Mouse (Mus musculus) midbrain, embryonic 13.5 days (tissue): ENCODE results near the gene D6Ertd527e. TPM values are rescaled to one million over a fixed set of nuclear protein-coding genes. Genes with fewer than 3 reads are reported as not detected.

Source experiments
- ATAC-seq: fragments of 200-750 bp; cut with Nextera tagmentation; 2 replicates; pipeline ENCODE4 v1.8.0; 2017; ENCODE audit warnings: mild to moderate bottlenecking, moderate TSS enrichment, moderate library complexity
- H3K27ac ChIP-seq: fragments of 300-500 bp; sonication (generic); 2 replicates; pipeline ENCODE4 v1.5.1; 2015; ENCODE audit warnings: inconsistent platforms, mild to moderate bottlenecking, moderate library complexity
- H3K27me3 ChIP-seq: fragments of 300-500 bp; sonication (generic); 2 replicates; pipeline ENCODE4 v1.6.1; 2015; ENCODE audit warnings: mild to moderate bottlenecking, inconsistent platforms
- H3K36me3 ChIP-seq: fragments of 300-500 bp; sonication (generic); 2 replicates; pipeline ENCODE4 v1.6.1; 2015; ENCODE audit warnings: mild to moderate bottlenecking, inconsistent platforms
- H3K4me1 ChIP-seq: fragments of 300-500 bp; sonication (generic); replicated peaks from 2 replicates; pipeline ENCODE4 v1.6.1; 2015; ENCODE audit warnings: inconsistent platforms
- H3K4me2 ChIP-seq: fragments of 300-500 bp; sonication (generic); replicated peaks from 2 replicates; pipeline ENCODE4 v1.6.1; 2015; ENCODE audit warnings: moderate library complexity, mild to moderate bottlenecking, inconsistent platforms
- H3K4me3 ChIP-seq: fragments of 300-500 bp; sonication (generic); replicated peaks from 2 replicates; pipeline ENCODE4 v1.5.1; 2015; ENCODE audit warnings: mild to moderate bottlenecking, inconsistent platforms
- H3K9ac ChIP-seq: fragments of 300-500 bp; sonication (generic); replicated peaks from 2 replicates; pipeline ENCODE4 v1.6.1; 2015; ENCODE audit warnings: mild to moderate bottlenecking, inconsistent platforms
- H3K9me3 ChIP-seq: fragments of 300-500 bp; sonication (generic); 2 replicates; pipeline ENCODE4 v1.6.1; 2016; ENCODE audit warnings: mild to moderate bottlenecking, inconsistent platforms
- WGBS: fragments of 180-500 bp; shearing (Covaris S2); methylation state at CpG from one replicate; pipeline ENCODE4 v1.1.7; 2015; 5-methylcytosine and 5-hydroxymethylcytosine counted together
- polyA plus RNA-seq: library from polyadenylated mRNA; unstranded; fragments of >200 nt; fragmentation: Nextera tagmentation; extraction: Ambion mirVana; gene quantifications from 2 replicates; pipeline ENCODE4 v1.2.1, GENCODE M21; 2015

Gene D6Ertd527e
- polyA plus RNA-seq: 0.12 and 0.16 TPM in 2 replicates

DNA sequence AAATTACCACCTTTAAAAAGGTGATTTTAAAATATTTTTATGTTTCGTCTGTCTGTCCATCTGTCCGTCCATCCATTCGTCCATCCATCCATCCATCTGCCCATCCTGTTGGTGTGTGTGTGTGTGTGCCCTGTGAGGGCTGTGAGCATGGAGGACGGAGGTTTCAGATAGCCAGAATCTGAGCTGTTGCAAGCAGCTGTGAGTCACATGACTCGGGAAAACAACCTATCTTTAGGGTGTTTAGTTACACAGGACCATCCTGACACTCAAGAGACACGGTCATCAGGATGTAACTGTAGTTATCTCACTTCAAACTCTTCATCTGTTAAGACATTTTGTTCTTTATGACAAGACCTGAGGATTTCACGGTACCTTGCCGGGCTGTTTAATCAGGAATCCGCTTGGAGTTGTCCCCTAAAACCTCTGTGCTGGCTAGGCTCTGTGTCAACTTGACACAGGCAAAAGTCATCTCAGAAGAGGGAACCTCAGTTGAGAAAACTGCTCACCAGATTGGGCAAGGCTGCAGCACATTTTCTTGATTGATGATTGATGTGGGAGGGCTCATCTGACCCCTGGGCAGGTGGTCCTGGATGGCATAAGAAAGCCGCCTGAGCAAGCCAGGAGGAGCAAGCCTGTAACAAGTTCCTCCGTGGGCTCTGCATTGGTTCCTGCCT is at the start of gene D6Ertd527e:
Gene D6Ertd527e, plus strand, starts transcription at position 624 of the 674 bp plus-strand sequence.
- whole genome bisulfite sequencing: 87% methylated on average over 11 of the region's 11 CpGs
- Histone ChIP-seq H3K9me3 (no peaks in the 10 kb centered on the region), H3K9ac (no peak within 1 kb of the TSS), H3K36me3 (no peaks in the 10 kb centered on the region), H3K4me3 (no peak within 1 kb of the TSS), H3K27ac (no peak within 1 kb of the TSS), H3K4me2 (no peak within 1 kb of the TSS), H3K27me3 (no peaks in the 10 kb centered on the region), H3K4me1 (peaks cover 5% of the 10 kb centered on the region; the same call in 1 of the 2 replicates)
- no peak for ATAC-seq

DNA sequence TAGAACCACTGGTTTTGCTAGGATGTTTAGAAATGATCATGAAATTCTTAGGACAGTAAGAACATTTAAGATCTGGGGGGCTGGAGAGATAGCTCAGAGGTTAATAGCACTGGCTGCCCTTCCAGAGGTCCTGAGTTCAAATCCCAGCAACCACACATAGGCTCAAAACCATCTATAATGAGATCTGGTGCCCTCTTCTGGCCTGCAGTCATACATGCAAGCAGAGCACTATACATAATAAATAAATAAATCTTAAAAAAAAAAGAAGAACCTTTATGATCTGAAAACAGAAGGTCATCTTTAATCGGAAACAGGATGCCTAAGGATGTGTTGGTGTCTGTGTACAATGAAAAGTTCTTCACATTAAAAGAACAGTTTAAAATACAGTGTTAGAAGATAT is 44.8 kb upstream of the D6Ertd527e start:
- H3K9me3 ChIP-seq: no peaks in the 10 kb centered on the region
- no peak for ATAC-seq
- 100% methylated on average over 1 of the region's 1 CpGs for WGBS
- peaks cover 81% of the 10 kb centered on the region for H3K36me3 ChIP-seq
- no peaks in the 10 kb centered on the region for H3K4me1 ChIP-seq
- no peak overlapping the region for H3K9ac ChIP-seq
- no peaks in the 10 kb centered on the region for H3K27me3 ChIP-seq
- H3K4me3 ChIP-seq: no peak overlapping the region
- H3K27ac ChIP-seq: no peak overlapping the region
- no peak overlapping the region for H3K4me2 ChIP-seq

DNA sequence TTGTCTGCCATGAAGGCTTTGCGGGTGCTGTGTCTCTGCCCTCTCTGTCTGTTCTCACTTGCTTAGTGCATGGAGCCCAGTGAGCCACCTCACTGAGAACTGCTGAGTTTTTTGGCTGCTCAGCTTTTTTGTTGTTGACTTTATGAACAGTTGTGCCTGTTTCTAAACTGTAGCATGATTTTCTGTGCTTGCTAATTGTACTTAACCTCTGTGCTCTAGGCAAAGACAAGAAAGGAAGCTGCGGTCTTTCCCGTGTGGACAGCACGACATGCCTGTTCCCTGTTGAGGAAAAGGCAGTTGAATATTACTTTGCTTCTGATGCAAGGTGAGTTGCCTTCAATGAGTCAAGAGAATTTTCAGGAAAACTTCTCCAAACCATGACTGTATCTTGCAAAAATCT is 41.0 kb upstream of the D6Ertd527e start:
- no peak overlapping the region for H3K27ac ChIP-seq
- H3K4me3 ChIP-seq: no peak overlapping the region
- H3K27me3 ChIP-seq: no peaks in the 10 kb centered on the region
- H3K4me1 ChIP-seq: no peaks in the 10 kb centered on the region
- H3K4me2 ChIP-seq: no peak overlapping the region
- H3K9me3 ChIP-seq: no peaks in the 10 kb centered on the region
- H3K36me3 ChIP-seq: peaks cover 80% of the 10 kb centered on the region
- no peak for ATAC-seq
- H3K9ac ChIP-seq: no peak overlapping the region
- WGBS: 94% methylated on average over 4 of the region's 4 CpGs

DNA sequence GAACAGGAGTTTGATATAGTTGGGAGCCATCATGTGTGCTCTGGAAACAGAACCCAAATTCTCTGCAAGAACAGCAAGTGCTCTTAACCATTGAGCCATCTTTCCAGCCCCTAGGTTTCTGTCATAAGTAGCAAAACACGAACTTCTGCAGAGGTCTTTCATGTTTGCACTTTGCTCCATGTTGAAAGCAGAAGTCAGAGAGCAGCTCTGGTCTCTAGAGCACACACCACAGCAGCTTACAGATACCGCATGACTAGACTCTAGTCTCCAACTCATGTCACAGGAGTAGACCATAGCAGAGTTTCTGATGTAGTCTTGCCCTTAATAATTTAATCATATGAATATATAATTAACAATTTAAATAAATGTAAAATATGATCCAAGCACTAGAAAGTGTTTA is 36.3 kb upstream of the D6Ertd527e start:
- Histone ChIP-seq H3K36me3 (peaks cover 78% of the 10 kb centered on the region), H3K4me3 (no peak overlapping the region), H3K9me3 (no peaks in the 10 kb centered on the region), H3K4me1 (no peaks in the 10 kb centered on the region), H3K9ac (no peak overlapping the region), H3K27me3 (no peaks in the 10 kb centered on the region), H3K27ac (no peak overlapping the region), H3K4me2 (no peak overlapping the region)
- WGBS: 89% methylated on average over 2 of the region's 2 CpGs
- no peak for ATAC-seq

DNA sequence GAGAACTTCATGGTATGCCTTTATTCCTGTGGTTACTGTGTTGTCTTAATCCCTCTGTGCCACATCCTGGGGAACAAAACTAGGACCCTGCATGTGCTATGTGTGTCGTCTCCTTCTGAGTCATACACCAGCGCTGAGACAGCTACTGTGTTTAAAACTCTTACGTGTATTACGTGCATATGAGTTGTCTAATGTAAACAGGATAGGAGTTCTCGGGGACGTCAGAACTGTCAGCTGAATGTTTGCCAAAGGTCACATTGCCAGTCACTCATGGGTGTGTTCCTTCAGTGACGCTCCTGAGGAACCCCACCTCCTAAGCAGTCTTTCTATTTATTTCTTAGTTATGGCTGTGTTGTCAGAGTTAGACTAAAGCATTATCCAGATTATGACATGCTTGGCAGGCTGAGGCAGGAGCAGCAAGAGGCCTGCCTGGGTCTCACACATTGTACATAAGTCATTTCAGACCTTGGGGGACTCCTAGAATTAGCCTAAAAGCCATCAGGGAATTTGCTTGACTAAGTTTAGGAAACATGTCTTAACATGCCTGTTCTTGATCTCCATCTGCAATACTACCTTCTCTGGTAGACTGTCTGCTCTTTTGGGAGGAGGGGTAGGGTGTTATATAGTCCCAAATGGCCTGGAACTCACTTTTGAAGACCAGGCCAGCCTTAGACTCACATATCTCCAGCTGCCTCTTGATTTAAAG is 35.2 kb upstream of the D6Ertd527e start:
- no peak for ATAC-seq
- Histone ChIP-seq H3K4me3 (no peak overlapping the region), H3K9me3 (no peaks in the 10 kb centered on the region), H3K27me3 (no peaks in the 10 kb centered on the region), H3K4me1 (no peaks in the 10 kb centered on the region), H3K36me3 (peaks cover 78% of the 10 kb centered on the region), H3K4me2 (no peak overlapping the region), H3K9ac (no peak overlapping the region), H3K27ac (no peak overlapping the region)
- WGBS: 94% methylated on average over 7 of the region's 7 CpGs

DNA sequence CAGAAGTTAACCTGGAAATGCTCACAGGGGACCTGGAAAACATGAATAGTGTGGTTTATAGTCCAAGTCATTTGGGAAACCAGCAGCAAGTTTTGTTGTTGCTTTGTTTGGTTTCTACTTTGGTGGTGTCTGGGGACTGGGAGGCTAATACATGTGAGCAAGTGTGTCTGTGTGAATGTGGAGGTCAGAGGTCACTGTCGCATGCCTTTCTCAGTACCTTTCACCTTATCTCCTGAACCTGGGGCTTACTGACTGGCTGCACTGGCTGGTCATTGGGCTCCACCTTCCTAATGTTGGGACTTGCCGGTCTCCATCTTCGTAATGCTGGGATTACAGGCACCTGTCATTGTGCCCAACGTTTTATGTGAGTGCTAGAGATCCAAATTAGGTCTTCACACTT is 33.9 kb upstream of the D6Ertd527e start:
- Histone ChIP-seq H3K4me2 (no peak overlapping the region), H3K27me3 (no peaks in the 10 kb centered on the region), H3K36me3 (peaks cover 67% of the 10 kb centered on the region), H3K9me3 (no peaks in the 10 kb centered on the region), H3K27ac (no peak overlapping the region), H3K9ac (no peak overlapping the region), H3K4me1 (no peaks in the 10 kb centered on the region), H3K4me3 (no peak overlapping the region)
- 93% methylated on average over 4 of the region's 4 CpGs for WGBS
- ATAC-seq: no peak

DNA sequence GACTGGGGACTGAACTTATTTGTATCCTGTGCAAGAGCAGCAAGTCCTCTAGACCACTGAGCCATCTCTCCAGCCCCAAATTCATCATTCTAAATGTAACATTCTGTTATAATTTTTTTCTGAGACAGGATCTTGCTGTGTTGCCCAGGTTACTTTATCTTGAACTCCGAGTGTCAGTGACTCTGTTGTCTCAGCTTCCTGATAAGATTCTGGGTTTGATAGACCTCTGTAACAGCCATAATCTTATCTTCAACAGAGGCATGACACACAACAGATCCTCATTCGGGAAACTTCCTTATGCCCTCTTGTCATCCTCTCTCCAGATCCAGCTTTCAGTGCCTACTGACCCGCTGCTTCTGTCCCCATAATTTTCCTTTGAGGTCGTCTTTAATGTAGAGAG is 31.8 kb upstream of the D6Ertd527e start:
- no peak for ATAC-seq
- H3K4me1 ChIP-seq: no peaks in the 10 kb centered on the region
- H3K4me3 ChIP-seq: no peak overlapping the region
- H3K9me3 ChIP-seq: no peaks in the 10 kb centered on the region
- H3K4me2 ChIP-seq: no peak overlapping the region
- WGBS: 91% methylated on average over 4 of the region's 4 CpGs
- no peak overlapping the region for H3K27ac ChIP-seq
- peaks cover 61% of the 10 kb centered on the region for H3K36me3 ChIP-seq
- no peak overlapping the region for H3K9ac ChIP-seq
- H3K27me3 ChIP-seq: no peaks in the 10 kb centered on the region

DNA sequence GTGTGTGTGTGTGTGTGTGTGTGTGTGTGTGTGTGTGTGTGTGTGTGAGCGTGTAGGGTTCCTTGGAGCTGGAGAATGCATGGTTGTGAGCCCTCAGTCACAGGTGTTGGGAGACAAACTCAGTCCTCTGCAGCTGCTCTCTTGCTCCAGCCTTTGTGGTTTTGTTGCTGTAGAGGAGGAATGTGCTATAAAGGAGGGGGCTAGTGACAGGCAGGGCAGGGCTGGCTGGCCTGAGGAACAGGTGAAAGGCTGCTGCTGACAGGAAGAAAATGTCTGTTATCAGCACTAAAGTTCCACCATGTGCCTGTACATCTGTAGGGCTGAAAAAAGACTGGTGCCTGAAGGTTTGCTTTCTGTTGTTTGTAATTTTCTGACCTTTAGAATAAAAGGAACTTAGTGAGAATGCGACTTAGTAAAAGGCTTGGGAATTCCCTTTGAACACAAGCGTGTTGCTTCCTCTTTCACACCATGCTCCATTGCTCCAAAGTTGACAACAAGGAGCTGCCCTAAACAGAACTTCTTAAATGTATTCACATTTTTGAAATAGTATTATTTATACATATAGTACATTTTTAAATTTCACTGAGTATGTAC is 29.4 kb upstream of the D6Ertd527e start:
- WGBS: 85% methylated on average over 3 of the region's 3 CpGs
- Histone ChIP-seq H3K9ac (no peak overlapping the region), H3K27me3 (no peaks in the 10 kb centered on the region), H3K27ac (no peak overlapping the region), H3K36me3 (peaks cover 52% of the 10 kb centered on the region), H3K4me3 (no peak overlapping the region), H3K9me3 (no peaks in the 10 kb centered on the region), H3K4me1 (no peaks in the 10 kb centered on the region), H3K4me2 (no peak overlapping the region)
- no peak for ATAC-seq

DNA sequence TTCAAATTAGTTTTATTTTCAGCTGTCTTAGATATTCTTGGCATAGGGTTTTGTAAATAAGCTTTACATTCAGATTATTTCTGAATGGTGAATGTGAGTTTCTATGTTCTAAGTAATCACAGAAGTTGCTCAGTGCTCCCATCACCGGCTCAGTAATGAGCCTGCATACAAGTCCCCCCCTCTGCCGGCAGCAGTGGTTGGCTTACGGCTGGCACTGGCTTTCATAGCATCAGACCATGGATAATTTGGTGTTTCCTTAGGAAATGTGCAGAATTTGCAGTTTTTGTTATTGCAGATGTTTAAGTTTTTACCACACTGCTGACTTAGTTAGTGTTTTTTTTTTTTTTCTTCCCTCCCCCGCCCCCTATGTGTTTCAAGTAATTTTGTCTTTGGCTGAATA is 25.1 kb upstream of the D6Ertd527e start:
- H3K36me3 ChIP-seq: peaks cover 60% of the 10 kb centered on the region

DNA sequence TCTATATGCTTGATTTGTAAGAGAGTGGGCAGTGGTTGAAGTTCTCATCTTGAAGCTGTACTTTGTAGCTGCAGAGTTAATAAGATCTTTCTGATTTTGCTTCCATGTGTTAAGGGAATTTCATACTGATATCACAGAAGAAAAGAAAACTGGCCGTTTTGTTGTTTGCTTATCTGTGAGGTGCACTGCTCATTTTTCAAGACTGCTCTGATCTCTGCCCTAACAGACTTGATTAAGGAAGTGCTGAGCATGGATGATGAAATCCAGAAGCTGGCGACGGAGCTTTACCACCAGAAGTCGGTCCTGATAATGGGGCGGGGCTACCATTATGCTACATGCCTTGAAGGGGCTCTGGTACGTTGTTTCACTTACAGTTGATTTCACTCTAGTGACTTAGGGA is 19.5 kb upstream of the D6Ertd527e start:
- H3K27me3 ChIP-seq: no peaks in the 10 kb centered on the region
- H3K27ac ChIP-seq: no peak overlapping the region
- no peaks in the 10 kb centered on the region for H3K4me1 ChIP-seq
- no peak for ATAC-seq
- H3K4me3 ChIP-seq: no peak overlapping the region
- peaks cover 88% of the 10 kb centered on the region for H3K36me3 ChIP-seq
- WGBS: 91% methylated on average over 6 of the region's 6 CpGs
- H3K9me3 ChIP-seq: no peaks in the 10 kb centered on the region
- H3K9ac ChIP-seq: no peak overlapping the region
- H3K4me2 ChIP-seq: no peak overlapping the region

More for the DNA sequence above, 25.1 kb upstream of the D6Ertd527e start:
- Histone ChIP-seq H3K27ac (no peak overlapping the region), H3K9ac (no peak overlapping the region), H3K4me3 (no peak overlapping the region), H3K27me3 (no peaks in the 10 kb centered on the region), H3K4me2 (no peak overlapping the region), H3K9me3 (no peaks in the 10 kb centered on the region), H3K4me1 (no peaks in the 10 kb centered on the region)
- 89% methylated on average over 4 of the region's 4 CpGs for WGBS
- no peak for ATAC-seq

DNA sequence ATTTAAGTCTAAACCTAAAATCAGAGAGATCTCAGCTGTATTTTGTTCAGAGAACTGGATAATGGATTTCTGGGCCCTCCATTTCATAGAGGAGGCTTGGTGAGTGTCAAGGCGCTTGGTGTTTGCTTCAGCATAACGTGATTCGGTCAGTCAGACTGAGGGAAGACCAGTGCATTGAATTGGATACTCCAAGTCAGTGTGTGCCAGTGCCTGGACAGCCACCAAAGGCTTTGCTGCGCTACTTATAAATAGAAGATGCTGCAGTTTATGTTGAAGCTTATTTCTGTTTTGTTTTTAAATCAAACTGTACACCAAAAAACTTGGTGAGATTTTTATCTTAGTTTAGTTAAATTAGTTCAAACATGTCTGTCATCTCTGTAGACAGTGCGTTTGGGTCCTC is 16.2 kb upstream of the D6Ertd527e start:
- ATAC-seq: no peak
- Histone ChIP-seq H3K9ac (no peak overlapping the region), H3K4me3 (no peak overlapping the region), H3K27me3 (no peaks in the 10 kb centered on the region), H3K9me3 (no peaks in the 10 kb centered on the region), H3K27ac (no peak overlapping the region), H3K4me1 (no peaks in the 10 kb centered on the region), H3K4me2 (no peak overlapping the region), H3K36me3 (peaks cover 69% of the 10 kb centered on the region)
- WGBS: 90% methylated on average over 5 of the region's 5 CpGs

DNA sequence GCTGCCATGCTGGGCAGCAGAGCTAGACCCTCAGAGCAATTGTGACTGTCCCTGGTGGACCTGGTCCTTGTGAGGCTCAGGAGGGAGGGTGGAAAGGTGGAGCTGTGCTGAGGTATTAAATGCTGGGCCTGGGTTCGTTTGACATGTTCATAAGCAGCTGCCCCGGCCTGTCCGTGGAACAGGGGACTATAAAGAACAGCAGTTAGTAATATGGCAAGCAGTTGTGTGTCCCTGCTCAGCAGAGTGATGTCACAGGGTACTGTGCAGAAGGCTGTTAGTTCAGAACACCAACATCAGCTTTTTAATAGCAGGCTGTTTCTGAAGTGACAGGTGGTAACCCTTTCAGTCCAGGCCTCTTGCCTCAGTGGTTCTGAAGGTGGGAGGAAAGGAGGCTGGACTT is 13.7 kb upstream of the D6Ertd527e start:
- H3K9ac ChIP-seq: no peak overlapping the region
- no peak overlapping the region for H3K4me3 ChIP-seq
- H3K27ac ChIP-seq: no peak overlapping the region
- H3K27me3 ChIP-seq: no peaks in the 10 kb centered on the region
- H3K4me1 ChIP-seq: no peaks in the 10 kb centered on the region
- no peaks in the 10 kb centered on the region for H3K9me3 ChIP-seq
- peaks cover 46% of the 10 kb centered on the region for H3K36me3 ChIP-seq
- WGBS: 87% methylated on average over 3 of the region's 3 CpGs
- H3K4me2 ChIP-seq: no peak overlapping the region
- ATAC-seq: no peak
